ENCODE assay signal across 13 mouse cellular contexts in genomic region chr1:178205701-178206325, GRCm38 (mm10). TPM values are rescaled to one million over a fixed set of nuclear protein-coding genes. Genes with fewer than 3 reads are reported as not detected.
DNase-seq lines count a peak whose midpoint lies in the region; ATAC-seq and TF ChIP-seq lines count a peak whose summit lies in the region.
"Had no signal": no experiment of that assay in that cellular context is flagged by ENCODE, and none has a peak within 500 bp of the region (broad histone marks: within the 10 kb centered on the region; RNA-seq: fewer than 3 reads in every experiment).

No protein-coding gene starts in this region.

- H3K4me2 ChIP-seq in lung, embryonic 14.5 days: no peak overlapping the region
- no peak overlapping the region for H3K4me2 ChIP-seq in heart, embryonic 12.5 days
- H3K4me2 ChIP-seq in midbrain, embryonic 13.5 days (replicated peaks): no peak overlapping the region
- H3K4me2 ChIP-seq: hindbrain, embryonic 14.5 days; liver, embryonic 15.5 days; midbrain, embryonic 15.5 days had no signal

- H3K9ac ChIP-seq in lung, embryonic 14.5 days: no peak overlapping the region
- H3K9ac ChIP-seq in heart, embryonic 12.5 days: no peak overlapping the region
- H3K9ac ChIP-seq in midbrain, embryonic 13.5 days (replicated peaks): no peak overlapping the region
- H3K9ac ChIP-seq: hindbrain, embryonic 14.5 days; liver, embryonic 15.5 days; midbrain, embryonic 15.5 days had no signal

- no peak overlapping the region for H3K4me3 ChIP-seq in heart, embryonic 10.5 days
- no peak overlapping the region for H3K4me3 ChIP-seq in lung, embryonic 14.5 days (ENCODE audit: low read depth, low read length)
- H3K4me3 ChIP-seq in heart, embryonic 12.5 days: no peak overlapping the region
- H3K4me3 ChIP-seq in midbrain, embryonic 13.5 days (replicated peaks): no peak overlapping the region
- H3K4me3 ChIP-seq: forebrain, embryonic 10.5 days; liver, embryonic 15.5 days; midbrain, embryonic 15.5 days had no signal

- WGBS in heart, embryonic 10.5 days: 84% methylated on average over 10 of the region's 10 CpGs
- 81% methylated on average over 10 of the region's 10 CpGs for WGBS in lung, embryonic 14.5 days
- 71% methylated on average over 10 of the region's 10 CpGs for WGBS in heart, embryonic 12.5 days
- WGBS in midbrain, embryonic 13.5 days: 91% methylated on average over 10 of the region's 10 CpGs

- ATAC-seq in lung, embryonic 14.5 days (ENCODE audit: insufficient read depth): no peak
- no peak for ATAC-seq in heart, embryonic 12.5 days (ENCODE audit: insufficient number of reproducible peaks, low FRiP score)
- no peak for ATAC-seq in midbrain, embryonic 13.5 days
- no peak for ATAC-seq in megakaryocyte progenitor cell, adult 5-6 weeks (replicated peaks; ENCODE audit: poor library complexity)
- ATAC-seq: midbrain, embryonic 15.5 days had no signal

- no peak for TF ChIP-seq CTCF in lung, embryonic 14.5 days (IDR thresholded peaks at IDR 0.05; ENCODE audit: low read depth)

- DNase-seq in heart, adult 11 months: peak; percentile 95
- no peak for DNase-seq in heart, embryonic 10.5 days (ENCODE audit: low spot score)
- peak; percentile 44 for DNase-seq in lung, embryonic 14.5 days
- DNase-seq in lung, postnatal 25 days (ENCODE audit: low spot score): no peak
- DNase-seq in skeletal muscle tissue, adult 2 months (ENCODE audit: low read depth, low spot score): peak; percentile 31
- DNase-seq: cerebellum, adult 9-10 months had no signal

- H3K4me1 ChIP-seq in heart, embryonic 10.5 days: 0 out of 2 replicates have a peak, but pooled peaks cover 13% of the 10 kb centered on the region
- no peaks in the 10 kb centered on the region for H3K4me1 ChIP-seq in lung, embryonic 14.5 days (ENCODE audit: insufficient read depth)
- H3K4me1 ChIP-seq in heart, embryonic 12.5 days (replicated peaks): peaks cover 23% of the 10 kb centered on the region
- H3K4me1 ChIP-seq in midbrain, embryonic 13.5 days (replicated peaks): no peaks in the 10 kb centered on the region
- H3K4me1 ChIP-seq: liver, embryonic 15.5 days; midbrain, embryonic 15.5 days had no signal

- H3K36me3 ChIP-seq in heart, embryonic 10.5 days: peaks cover 8% of the 10 kb centered on the region; the same call in 1 of the 2 replicates
- H3K36me3 ChIP-seq in lung, embryonic 14.5 days (ENCODE audit: insufficient read depth): no peaks in the 10 kb centered on the region
- peaks cover 6% of the 10 kb centered on the region; the same call in 1 of the 2 replicates for H3K36me3 ChIP-seq in heart, embryonic 12.5 days
- H3K36me3 ChIP-seq in midbrain, embryonic 13.5 days: no peaks in the 10 kb centered on the region
- H3K36me3 ChIP-seq: liver, embryonic 15.5 days; midbrain, embryonic 15.5 days had no signal

- H3K27ac ChIP-seq in heart, embryonic 10.5 days: no peak overlapping the region
- H3K27ac ChIP-seq in lung, embryonic 14.5 days (ENCODE audit: low read depth): no peak overlapping the region
- peak overlapping the region; percentile 28 for H3K27ac ChIP-seq in heart, embryonic 12.5 days (ENCODE audit: poor library complexity, severe bottlenecking)
- H3K27ac ChIP-seq in midbrain, embryonic 13.5 days: no peak overlapping the region
- H3K27ac ChIP-seq: forebrain, embryonic 10.5 days; hindbrain, embryonic 14.5 days; liver, embryonic 15.5 days; midbrain, embryonic 15.5 days had no signal

- no peaks in the 10 kb centered on the region for H3K9me3 ChIP-seq in heart, embryonic 10.5 days
- no peaks in the 10 kb centered on the region for H3K9me3 ChIP-seq in lung, embryonic 14.5 days (ENCODE audit: low read depth, low read length)
- no peaks in the 10 kb centered on the region for H3K9me3 ChIP-seq in heart, embryonic 12.5 days (replicated peaks)
- H3K9me3 ChIP-seq in midbrain, embryonic 13.5 days: no peaks in the 10 kb centered on the region
- H3K9me3 ChIP-seq: liver, embryonic 15.5 days; midbrain, embryonic 15.5 days had no signal

- no peaks in the 10 kb centered on the region for H3K27me3 ChIP-seq in heart, embryonic 10.5 days (ENCODE audit: insufficient read depth, poor library complexity, severe bottlenecking)
- no peaks in the 10 kb centered on the region for H3K27me3 ChIP-seq in lung, embryonic 14.5 days (ENCODE audit: insufficient read depth, low read length)
- no peaks in the 10 kb centered on the region for H3K27me3 ChIP-seq in heart, embryonic 12.5 days (replicated peaks)
- H3K27me3 ChIP-seq in midbrain, embryonic 13.5 days: no peaks in the 10 kb centered on the region
- H3K27me3 ChIP-seq: liver, embryonic 15.5 days; midbrain, embryonic 15.5 days had no signal

RNA-seq across cellular contexts. Expression of gene Desi2, which starts 18.6 kb away (rescaled TPM):
- 19.7 and 22.8 TPM in 2 replicates for polyA plus RNA-seq in heart, embryonic 10.5 days (2016; fragmentation: Nextera tagmentation; extraction: Ambion mirVana)
- polyA plus RNA-seq in lung, embryonic 14.5 days (2014; fragmentation: Nextera tagmentation; extraction: Ambion mirVana): 24.7 and 26.1 TPM in 2 replicates
- 29.9 and 30.0 TPM in 2 replicates for polyA plus RNA-seq in heart, embryonic 12.5 days (2016; fragmentation: Nextera tagmentation; extraction: Ambion mirVana)
- 18.5 and 19.7 TPM in 2 replicates for polyA plus RNA-seq in midbrain, embryonic 13.5 days (2015; fragmentation: Nextera tagmentation; extraction: Ambion mirVana)
- 12.0 and 17.3 TPM in 2 replicates for total RNA-seq in megakaryocyte progenitor cell, adult 5-6 weeks (2015)
- total RNA-seq in megakaryocyte progenitor cell, adult 5-6 weeks (2017): 11.5 and 16.5 TPM in 2 replicates

Comparison
In these comparisons a context has a peak if more than half of its experiments do, and no peak if none do; other contexts are left out.
1. DNase-seq: peak in heart, adult 11 months (single experiment), lung, embryonic 14.5 days (single experiment) and skeletal muscle tissue, adult 2 months (single experiment); none in heart, embryonic 10.5 days (single experiment) and lung, postnatal 25 days (single experiment).